Mouse (Mus musculus): ENCODE measurements around the gene 1110051M20Rik. TPM values are rescaled to one million over a fixed set of nuclear protein-coding genes. Genes with fewer than 3 reads are reported as not detected.

Gene 1110051M20Rik
- total and polyA plus RNA-seq, 3 experiments: 21.1 to 34.0 (median 26.2) TPM

DNA sequence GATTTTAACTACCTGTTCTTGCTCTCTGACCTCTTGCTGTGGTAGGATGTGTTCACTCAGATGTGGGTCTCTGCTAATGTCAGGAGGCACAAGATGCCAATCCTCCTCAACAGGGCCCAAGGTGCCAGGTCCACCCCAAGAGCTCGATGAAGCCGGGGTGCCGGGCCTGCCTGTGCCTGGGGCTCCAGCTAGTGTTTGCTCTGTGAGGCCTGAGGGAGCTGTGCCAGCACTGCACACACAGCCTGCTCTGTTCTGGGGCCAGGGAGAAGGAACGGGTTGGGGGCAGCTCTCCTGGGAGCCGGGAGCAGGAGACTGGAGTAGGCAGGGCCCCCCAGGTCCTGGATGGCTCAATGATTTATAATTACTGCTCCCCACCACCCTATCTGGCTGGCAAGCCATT is 186.4 kb downstream of the 1110051M20Rik start:
- dilution Hi-C loops (cut with MboI; ENCODE audit: extremely low pct_ligation_motif_present, extremely low pct_unique_long_range_greater_than_20kb, low sequenced_read_pairs) (no loop called here), in situ Hi-C loops (cut with MboI; ENCODE audit: low pct_ligation_motif_present, low pct_unique_long_range_greater_than_20kb, low sequenced_read_pairs) (no loop called here)
- H3K36me3 ChIP-seq (replicated peaks in 1 of 2; ENCODE audit: control insufficient read depth in 1 of 2, insufficient read depth in 1 of 2, low read length in 1 of 2): no peaks in the 10 kb centered on the region
- H3K79me2 ChIP-seq (replicated peaks; ENCODE audit: control insufficient read depth, extremely low read depth, insufficient read depth, poor library complexity, severe bottlenecking): no peaks in the 10 kb centered on the region
- no peaks in the 10 kb centered on the region for H3K9me3 ChIP-seq (replicated peaks; ENCODE audit: low read length)
- H3K27me3 ChIP-seq (replicated peaks): peaks cover 6% of the 10 kb centered on the region
- H3K9ac ChIP-seq (ENCODE audit: insufficient read depth, low read depth): no peak overlapping the region
- H3K27ac ChIP-seq (ENCODE audit: insufficient read depth, low read depth): no peak overlapping the region
- no peak for DNase-seq (ENCODE audit: extremely low read depth)
- peak overlapping the region in 1 of 3 experiments; percentile 5 for H3K4me3 ChIP-seq (replicated peaks in 1 of 3; ENCODE audit: low read depth in 2 of 3, low read length in 2 of 3, poor library complexity in 1 of 3)
- peak overlapping the region; percentile 74; the same call in 1 of the 2 replicates for H3K4me2 ChIP-seq (ENCODE audit: insufficient read depth, low read depth, poor library complexity, severe bottlenecking)
- H3K4me1 ChIP-seq (ENCODE audit: control insufficient read depth in 1 of 2, insufficient read depth in 2 of 2): 0 out of 4 replicates have a peak, but pooled peaks cover 0 to 7% of the 10 kb centered on the region in 2 experiments
- no peak for TF ChIP-seq CHD2 (IDR thresholded peaks at IDR 0.05; ENCODE audit: low read length)
- TF ChIP-seq JUN (IDR thresholded peaks at IDR 0.05; ENCODE audit: insufficient read depth, low read depth, low read length): no peak
- TF ChIP-seq MXI1 (IDR thresholded peaks at IDR 0.05; ENCODE audit: low read depth, low read length): no peak
- no peak for TF ChIP-seq ETS1 (conservative IDR thresholded peaks at IDR 0.05; ENCODE audit: low read depth, low read length)
- TF ChIP-seq ZNF384 (IDR thresholded peaks at IDR 0.05; ENCODE audit: low read depth, low read length): no peak
- no peak for TF ChIP-seq E2F4 (IDR thresholded peaks at IDR 0.05; ENCODE audit: insufficient replicate concordance, low read depth, low read length)
- no peak for TF ChIP-seq POLR2A (IDR thresholded peaks at IDR 0.05; ENCODE audit: low read depth, low read length)
- no peak for TF ChIP-seq USF1 (IDR thresholded peaks at IDR 0.05; ENCODE audit: low read depth, low read length)
- no peak for TF ChIP-seq MAZ (IDR thresholded peaks at IDR 0.05; ENCODE audit: low read depth, low read length)
- TF ChIP-seq CHD1 (IDR thresholded peaks at IDR 0.05; ENCODE audit: low read depth, low read length): no peak
- no peak for TF ChIP-seq UBTF (IDR thresholded peaks at IDR 0.05; ENCODE audit: low read depth, low read length)
- no peak for TF ChIP-seq IRF4 (IDR thresholded peaks at IDR 0.05; ENCODE audit: low read depth, low read length)
- no peak for TF ChIP-seq SIN3A (IDR thresholded peaks at IDR 0.05; ENCODE audit: low read length)
- no peak for TF ChIP-seq ZMIZ1 (IDR thresholded peaks at IDR 0.05; ENCODE audit: low read depth, low read length)

DNA sequence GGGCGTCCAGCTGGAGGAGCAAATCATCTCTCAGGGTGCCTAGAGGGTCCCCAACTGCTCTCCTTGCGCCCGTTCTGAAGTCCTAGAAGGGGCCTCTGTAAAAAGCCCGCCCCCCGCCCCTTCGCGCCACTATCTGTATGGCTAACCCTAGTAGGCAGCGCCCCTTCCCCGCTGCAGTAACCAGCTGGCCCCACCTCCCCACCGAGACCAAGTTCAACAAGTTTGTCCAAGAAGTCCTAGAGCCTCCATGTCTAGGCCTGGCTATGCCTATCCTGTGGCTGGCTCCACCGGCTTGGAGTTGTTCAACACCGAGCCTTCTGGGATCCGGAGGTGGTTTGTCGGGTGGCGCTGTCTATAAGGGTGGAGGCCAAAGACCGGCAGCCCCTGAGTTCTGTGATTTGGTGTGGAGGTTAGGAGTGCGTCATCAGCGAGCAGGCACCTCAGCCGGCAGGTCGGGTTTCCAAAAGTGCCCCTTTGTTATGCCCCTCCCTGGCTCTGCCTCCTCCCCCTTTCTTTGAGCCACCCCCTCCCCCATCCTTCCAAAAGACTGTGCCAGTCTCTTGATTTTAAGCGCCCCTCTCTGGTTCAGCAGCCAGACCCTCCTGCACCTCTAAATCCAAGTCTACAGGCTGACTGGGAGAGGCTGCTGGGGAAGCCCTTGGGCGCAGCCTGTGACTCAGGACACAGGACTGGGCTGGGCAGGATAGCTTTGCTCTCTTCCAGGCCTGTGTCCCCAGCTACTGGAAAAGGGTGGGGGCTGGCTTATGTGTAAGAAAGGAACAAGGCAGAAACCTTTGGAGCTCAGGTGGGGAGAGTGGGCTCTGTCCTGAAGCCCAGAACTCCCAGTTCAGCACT is 187.2 kb downstream of the 1110051M20Rik start:
- dilution Hi-C loops (cut with MboI; ENCODE audit: extremely low pct_ligation_motif_present, extremely low pct_unique_long_range_greater_than_20kb, low sequenced_read_pairs): no loop called here
- in situ Hi-C loops (cut with MboI; ENCODE audit: low pct_ligation_motif_present, low pct_unique_long_range_greater_than_20kb, low sequenced_read_pairs): no loop called here
- Histone ChIP-seq H3K9ac (ENCODE audit: insufficient read depth, low read depth) (peak overlapping the region; percentile 60), H3K4me3 (replicated peaks in 1 of 3; ENCODE audit: low read depth in 2 of 3, low read length in 2 of 3, poor library complexity in 1 of 3) (peak overlapping the region; percentile 39 to 69 (median 60)), H3K9me3 (replicated peaks; ENCODE audit: low read length) (no peaks in the 10 kb centered on the region), H3K27me3 (replicated peaks) (peaks cover 6% of the 10 kb centered on the region), H3K27ac (ENCODE audit: insufficient read depth, low read depth) (no peak overlapping the region), H3K36me3 (replicated peaks in 1 of 2; ENCODE audit: control insufficient read depth in 1 of 2, insufficient read depth in 1 of 2, low read length in 1 of 2) (no peaks in the 10 kb centered on the region), H3K79me2 (replicated peaks; ENCODE audit: control insufficient read depth, extremely low read depth, insufficient read depth, poor library complexity, severe bottlenecking) (no peaks in the 10 kb centered on the region), H3K4me1 (ENCODE audit: control insufficient read depth in 1 of 2, insufficient read depth in 2 of 2) (peaks cover 2 to 11% of the 10 kb centered on the region in 2 experiments), H3K4me2 (ENCODE audit: insufficient read depth, low read depth, poor library complexity, severe bottlenecking) (peak overlapping the region; percentile 74)
- DNase-seq (ENCODE audit: extremely low read depth): no peak
- TF ChIP-seq SIN3A (IDR thresholded peaks at IDR 0.05; ENCODE audit: low read length) (peak; percentile 55; the same call in 1 of the 2 replicates), CTCF (conservative IDR thresholded peaks at IDR 0.05 in 1 of 2, IDR thresholded peaks at IDR 0.05 in 1 of 2; ENCODE audit: low read depth in 2 of 2, low read length in 2 of 2) (no peak), E2F4 (IDR thresholded peaks at IDR 0.05; ENCODE audit: insufficient replicate concordance, low read depth, low read length) (no peak), ETS1 (conservative IDR thresholded peaks at IDR 0.05; ENCODE audit: low read depth, low read length) (no peak), MXI1 (IDR thresholded peaks at IDR 0.05; ENCODE audit: low read depth, low read length) (no peak), MAZ (IDR thresholded peaks at IDR 0.05; ENCODE audit: low read depth, low read length) (0 out of 2 replicates have a peak, but pooled peaks have one; percentile 4), JUN (IDR thresholded peaks at IDR 0.05; ENCODE audit: insufficient read depth, low read depth, low read length) (no peak), ZNF384 (IDR thresholded peaks at IDR 0.05; ENCODE audit: low read depth, low read length) (no peak), RAD21 (IDR thresholded peaks at IDR 0.05; ENCODE audit: low read depth, low read length) (no peak), MYC (IDR thresholded peaks at IDR 0.05; ENCODE audit: low read depth, low read length) (no peak), MAFK (IDR thresholded peaks at IDR 0.05; ENCODE audit: insufficient replicate concordance, low read length) (no peak), ZKSCAN1 (IDR thresholded peaks at IDR 0.05; ENCODE audit: borderline replicate concordance, low read depth, low read length) (no peak), POLR2A (IDR thresholded peaks at IDR 0.05; ENCODE audit: low read depth, low read length) (peak; percentile 9; the same call in 1 of the 2 replicates), HCFC1 (IDR thresholded peaks at IDR 0.05; ENCODE audit: low read depth, low read length) (no peak), JUND (conservative IDR thresholded peaks at IDR 0.05; ENCODE audit: low read depth, low read length) (no peak), TBP (conservative IDR thresholded peaks at IDR 0.05; ENCODE audit: low read depth, low read length) (no peak), NRF1 (IDR thresholded peaks at IDR 0.05; ENCODE audit: low read depth, low read length) (no peak), RCOR1 (conservative IDR thresholded peaks at IDR 0.05; ENCODE audit: low read depth, low read length) (no peak), CHD2 (IDR thresholded peaks at IDR 0.05; ENCODE audit: low read length) (peak; percentile 48; the same call in 1 of the 2 replicates), POLR2AphosphoS2 (IDR thresholded peaks at IDR 0.05; ENCODE audit: low read depth, low read length) (no peak), MAX (IDR thresholded peaks at IDR 0.05; ENCODE audit: low read length) (no peak), SMC3 (IDR thresholded peaks at IDR 0.05; ENCODE audit: low read depth, low read length) (no peak), MEF2A (IDR thresholded peaks at IDR 0.05; ENCODE audit: borderline replicate concordance, low read depth, low read length) (no peak)
